Mouse (Mus musculus) testis, adult 2 months (tissue): ENCODE results near the gene Runx2.

Experiments used
- CTCF ChIP-seq: fragments of 200-500 bp; IDR thresholded peaks from 2 replicates; pipeline ENCODE4 v1.5.1; 2012; ENCODE audit warnings: low read depth, mild to moderate bottlenecking, inconsistent platforms, low read length, moderate library complexity; ENCODE audit not compliant: control insufficient read depth, insufficient read depth, insufficient replicate concordance
- POLR2A ChIP-seq: fragments of 200-500 bp; IDR thresholded peaks from 2 replicates; pipeline ENCODE4 v1.6.1; 2012; ENCODE audit warnings: low read depth, mild to moderate bottlenecking, inconsistent platforms, low read length, moderate library complexity; ENCODE audit not compliant: control insufficient read depth

DNA sequence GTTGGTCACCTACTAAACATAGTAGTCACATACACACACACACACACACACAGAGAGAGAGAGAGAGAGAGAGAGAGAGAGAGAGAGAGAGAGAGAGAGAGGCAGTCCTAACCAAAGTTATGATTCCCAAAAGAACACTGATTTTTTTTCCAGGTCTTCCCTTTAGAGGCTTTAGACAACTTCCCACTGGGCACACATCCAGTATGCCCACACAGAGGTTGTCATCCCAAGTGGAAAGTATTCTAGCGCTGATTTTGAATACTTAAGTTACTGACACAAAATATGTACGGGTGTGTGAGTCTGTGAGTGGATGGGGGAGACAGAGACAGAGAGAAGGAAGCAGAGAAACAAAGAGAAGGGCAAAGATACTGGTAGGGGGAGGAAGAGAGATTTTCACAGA is 265.0 kb downstream of the Runx2 start:
- no peak for TF ChIP-seq CTCF
- TF ChIP-seq POLR2A = no peak
